Comparison of ENCODE assay signal across 7 mouse cellular contexts in the genomic region with DNA sequence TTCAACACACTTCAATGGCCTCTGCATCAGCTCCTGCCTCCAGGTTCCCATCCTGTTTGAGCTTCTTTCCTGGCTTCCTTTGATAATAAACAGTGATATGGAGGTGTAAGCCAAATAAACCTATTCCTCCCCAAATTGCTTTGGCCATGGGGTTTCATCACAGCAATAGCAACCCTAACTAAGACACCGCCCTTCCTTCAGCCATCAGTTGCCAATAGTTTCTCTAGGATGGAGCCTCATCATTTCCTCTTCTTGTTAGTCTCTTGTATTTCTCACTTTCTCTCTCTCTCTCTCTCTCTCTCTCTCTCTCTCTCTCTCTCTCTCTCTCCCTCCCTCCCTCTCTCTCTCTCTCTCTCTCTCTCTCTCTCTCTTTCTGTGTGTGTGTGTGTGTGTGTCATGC. TPM values are rescaled to one million over a fixed set of nuclear protein-coding genes. Genes with fewer than 3 reads are reported as not detected.
"Had no signal": no experiment of that assay in that cellular context is flagged by ENCODE, and none has a peak within 500 bp of the region (broad histone marks: within the 10 kb centered on the region; RNA-seq: fewer than 3 reads in every experiment).

No protein-coding gene starts in this region.

RNA-seq across cellular contexts. Expression of gene Slfn4, which starts 26.0 kb away (rescaled TPM):
- total RNA-seq: left cerebral cortex, adult 8-10 months; left cerebral cortex, postnatal 10 days; left cerebral cortex, postnatal 14 days; left cerebral cortex, postnatal 25 days; left cerebral cortex, postnatal 36 days; midbrain, postnatal 0 days had no signal

RNA-seq across cellular contexts. Expression of gene Slfn1, which starts 32.3 kb away (rescaled TPM):
- total RNA-seq: left cerebral cortex, adult 8-10 months; left cerebral cortex, postnatal 10 days; left cerebral cortex, postnatal 14 days; left cerebral cortex, postnatal 25 days; left cerebral cortex, postnatal 36 days; left cerebral cortex, postnatal 4 days; midbrain, postnatal 0 days had no signal
